Mouse (Mus musculus) bone marrow, adult 2 months (tissue): ENCODE data around the gene Fnip2.

ENCODE experiments used
- CTCF ChIP-seq: fragments of 200-500 bp; IDR thresholded peaks from 2 replicates; pipeline ENCODE4 v1.5.1; 2011; ENCODE audit warnings: low read length, control low read depth; ENCODE audit not compliant: control insufficient read depth, insufficient read depth
- POLR2A ChIP-seq: fragments of 200-500 bp; IDR thresholded peaks from 2 replicates; pipeline ENCODE4 v1.6.1; 2011; ENCODE audit warnings: low read depth, mild to moderate bottlenecking, control low read depth, low read length, borderline replicate concordance; ENCODE audit not compliant: control insufficient read depth

- TF ChIP-seq CTCF (no peak), POLR2A (no peak)
These were observed 119.2 kb downstream of the Fnip2 start for GRCm38 (mm10) chr3:79448421-79448820.
